Mouse (Mus musculus) c-Kit-positive CD71-negative TER-119-negative erythroid progenitor cells, embryonic 14.5 days (primary cell): ENCODE measurements around the gene Dixdc1.

Source experiments
- DNase-seq: peaks from one replicate; pipeline ENCODE4 v3.0.0-alpha.2; 2013; ENCODE audit warnings: low read depth

Gene Dixdc1

DNA sequence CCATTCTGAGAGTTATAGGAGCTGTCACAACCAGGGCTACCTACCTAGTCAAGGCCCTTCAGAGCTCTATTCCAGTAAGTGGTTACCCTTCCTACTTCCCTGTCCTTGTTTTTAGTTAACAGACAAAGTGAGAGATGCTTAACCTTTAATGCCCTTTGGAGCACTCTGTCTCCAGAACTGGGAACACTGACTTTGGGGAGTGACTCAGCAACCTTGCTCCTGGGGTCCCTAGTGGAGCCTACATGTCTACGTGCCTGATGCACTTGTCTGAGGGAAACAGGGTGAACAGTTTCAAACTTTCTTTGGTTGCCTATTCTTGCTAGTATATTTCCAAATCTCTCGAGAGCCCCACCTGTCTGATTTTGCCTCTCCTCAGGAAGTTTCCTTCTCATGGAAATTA is 3.4 kb upstream of the Dixdc1 start:
- no peak for DNase-seq

DNA sequence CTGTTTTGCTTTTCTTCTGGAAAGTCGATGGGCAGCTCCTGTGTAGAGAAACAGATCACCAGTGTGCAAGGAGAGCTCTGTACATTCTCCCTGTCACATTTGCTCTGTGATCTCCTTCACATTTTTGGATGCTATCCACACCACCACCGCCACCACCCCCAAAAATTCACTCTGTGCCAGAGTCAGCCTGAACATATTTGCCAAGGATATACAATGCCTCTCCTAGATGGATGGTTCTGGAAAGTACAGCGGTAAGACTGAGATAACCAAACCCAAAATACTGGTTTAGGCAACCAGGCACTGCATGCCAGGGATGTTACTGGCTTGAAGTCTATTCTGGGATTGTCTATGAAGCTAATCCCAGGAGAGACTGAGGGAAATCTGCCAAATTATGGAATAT is 2.9 kb upstream of the Dixdc1 start:
- DNase-seq: no peak

DNA sequence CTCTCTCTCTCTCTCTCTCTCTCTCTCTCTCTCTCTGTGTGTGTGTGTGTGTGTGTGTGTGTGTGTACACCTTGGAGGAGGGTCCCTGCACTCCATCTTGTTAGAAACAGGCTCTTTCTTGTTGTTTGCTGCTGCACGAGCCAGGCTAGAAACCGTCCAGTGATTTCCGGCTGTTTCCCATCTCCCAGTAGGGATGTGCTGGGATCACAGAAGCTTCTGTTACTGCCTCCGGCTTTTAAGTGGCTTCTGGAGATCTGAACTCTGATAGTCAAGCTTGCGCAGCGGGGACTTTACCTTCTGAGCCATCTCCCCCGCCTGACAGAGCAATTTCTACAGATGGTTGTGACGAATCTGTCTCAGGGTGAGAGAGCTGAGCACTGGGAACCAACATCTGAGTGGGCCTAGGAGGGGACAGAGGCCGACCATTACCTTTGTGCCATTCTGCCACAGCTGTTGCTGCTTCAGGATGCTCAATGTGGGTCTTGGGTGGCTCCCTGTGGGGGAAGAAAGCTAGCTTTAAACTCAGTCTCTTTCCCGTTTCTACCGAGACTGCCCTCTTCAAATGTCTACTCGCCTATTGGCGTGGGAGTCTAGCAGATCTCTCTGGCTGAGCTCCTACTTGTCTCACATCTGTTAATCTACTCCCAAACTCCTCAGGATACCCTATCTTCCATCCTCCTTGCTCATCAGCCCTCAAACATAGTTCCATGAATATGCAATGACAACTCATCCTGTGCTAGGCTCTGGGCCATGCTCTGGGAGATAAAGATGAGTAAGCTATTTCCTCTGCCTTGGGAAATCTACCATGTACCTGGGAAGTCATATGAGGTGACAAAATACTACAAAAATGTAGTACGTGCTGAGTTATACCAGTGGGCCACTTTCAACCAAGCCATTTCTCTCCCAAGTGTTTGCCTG is 1.8 kb upstream of the Dixdc1 start:
- no peak for DNase-seq

DNA sequence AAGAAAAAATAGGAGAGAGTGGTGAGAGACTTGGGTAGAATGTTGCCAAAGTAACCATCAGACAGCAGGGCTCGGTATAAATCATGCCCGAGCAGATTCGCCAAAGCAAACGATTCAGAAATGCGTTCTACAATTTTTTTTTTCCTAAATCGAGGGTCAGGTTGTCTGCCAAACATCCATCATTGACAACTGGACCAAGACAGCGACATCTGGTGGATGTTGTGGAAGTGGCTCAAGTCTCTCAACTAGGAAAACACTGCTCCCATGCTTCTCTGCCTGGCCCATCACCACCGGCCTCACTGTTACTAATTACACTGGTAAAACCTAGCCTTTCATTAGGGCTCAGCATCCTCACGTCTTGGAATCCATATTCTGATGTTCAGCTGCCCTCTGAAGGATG is 4.3 kb downstream of the Dixdc1 start:
- DNase-seq: no peak

DNA sequence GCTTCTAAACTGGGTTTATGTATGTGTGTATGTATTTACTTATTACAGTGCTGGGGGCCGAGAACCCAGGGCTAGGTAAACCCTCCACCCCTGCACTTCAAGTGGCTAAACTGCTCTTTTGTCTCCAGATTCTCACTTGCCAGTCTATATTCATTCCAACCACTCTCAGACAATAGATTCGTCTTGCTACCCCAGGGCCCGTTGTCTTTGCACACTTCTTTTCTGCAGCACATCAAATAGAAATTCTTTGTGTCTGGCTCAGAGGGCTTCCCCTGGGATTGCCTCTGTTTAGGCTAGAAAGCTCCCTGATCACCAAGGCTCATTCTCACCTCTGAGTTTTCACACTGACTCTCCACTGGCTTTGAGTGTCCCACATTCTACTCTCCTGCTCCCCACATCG is 6.8 kb downstream of the Dixdc1 start:
- DNase-seq: no peak

DNA sequence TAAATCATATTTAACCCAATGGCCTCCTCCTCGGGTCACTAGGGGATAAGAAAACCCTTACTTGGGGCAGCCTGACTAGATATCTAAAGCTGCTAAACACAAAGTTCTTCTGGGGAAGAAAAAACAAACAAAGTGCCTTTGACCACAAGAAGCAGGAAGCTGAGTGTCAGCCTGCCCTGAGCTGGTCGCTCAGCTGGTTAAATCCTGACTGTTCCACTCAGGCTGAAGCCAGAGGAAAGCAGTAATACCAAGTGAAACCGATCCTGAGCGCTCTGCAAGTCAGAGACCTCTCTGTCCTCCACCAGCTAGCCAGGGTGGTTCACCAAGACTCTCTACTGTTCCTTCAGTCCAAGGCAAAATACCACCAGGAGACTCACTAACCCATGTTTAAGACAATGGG is 9.7 kb downstream of the Dixdc1 start:
- no peak for DNase-seq

DNA sequence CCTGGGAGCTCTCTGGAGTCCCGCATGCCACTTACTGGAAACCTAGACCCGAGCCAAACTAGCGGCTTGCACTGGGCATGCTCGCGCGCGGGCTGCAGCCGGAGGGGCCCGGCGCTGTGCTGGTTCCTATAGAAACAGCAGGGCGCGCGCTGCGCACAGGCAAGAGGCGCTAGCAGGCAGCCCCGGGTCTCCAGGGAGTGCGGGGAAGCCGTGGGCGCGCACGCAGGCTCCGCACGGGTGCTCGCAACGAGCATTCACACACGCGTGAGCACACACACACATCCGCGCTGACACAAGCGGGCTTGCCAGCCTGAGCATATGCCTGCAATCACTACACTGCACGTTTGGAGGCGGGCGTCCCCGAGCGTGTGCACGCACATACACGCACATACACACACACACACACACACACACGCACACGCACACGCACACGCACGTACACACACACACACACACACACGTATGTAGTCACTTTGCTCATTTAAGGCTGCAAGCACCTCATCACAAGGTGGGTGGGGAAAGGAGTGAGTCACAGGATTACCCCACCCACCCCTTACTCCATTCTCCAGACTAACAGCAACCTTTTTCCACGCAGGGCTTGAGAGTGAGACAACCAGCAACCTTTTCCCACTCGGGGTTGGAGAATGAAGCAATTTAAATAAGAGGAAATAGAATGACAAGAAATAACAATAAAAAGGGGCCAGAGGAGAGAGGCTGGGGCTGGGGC is 11.2 kb downstream of the Dixdc1 start:
- DNase-seq: no peak

DNA sequence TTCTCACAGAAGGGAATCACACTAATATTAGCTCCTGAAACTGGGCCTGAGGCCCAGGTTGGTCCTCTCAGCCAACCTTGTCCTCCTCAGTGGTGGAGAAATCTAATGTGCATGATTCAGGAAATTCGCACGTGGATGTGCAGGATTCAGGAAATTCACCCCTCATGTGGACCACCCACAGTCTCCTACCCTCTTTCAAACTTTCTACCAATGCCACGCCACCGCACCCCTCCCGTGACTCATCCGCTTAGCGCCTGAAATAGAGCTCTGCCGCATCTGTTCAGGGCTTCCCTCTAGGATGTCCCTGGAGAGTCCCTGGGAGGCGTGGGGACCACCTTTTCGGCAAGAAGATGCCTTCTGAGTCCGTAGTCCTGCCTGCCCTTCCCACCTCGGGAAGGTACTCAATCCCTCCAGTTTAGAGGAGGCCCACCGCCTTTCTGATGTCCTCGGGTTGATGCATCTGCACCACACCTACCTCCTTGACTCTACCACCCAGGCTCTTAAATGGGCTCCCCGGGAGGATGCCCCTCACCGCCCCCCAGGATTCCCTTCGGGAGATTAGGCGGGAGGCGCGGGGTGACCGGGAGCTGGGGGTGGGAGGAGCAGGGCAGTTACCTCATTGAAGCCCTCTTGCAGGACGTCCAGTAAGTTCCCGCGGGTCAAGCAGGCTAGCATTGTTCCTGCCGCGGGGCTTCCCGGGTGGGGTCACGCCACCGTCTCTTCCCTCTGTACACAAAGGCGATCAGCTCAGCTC is 12.0 kb downstream of the Dixdc1 start:
- no peak for DNase-seq

DNA sequence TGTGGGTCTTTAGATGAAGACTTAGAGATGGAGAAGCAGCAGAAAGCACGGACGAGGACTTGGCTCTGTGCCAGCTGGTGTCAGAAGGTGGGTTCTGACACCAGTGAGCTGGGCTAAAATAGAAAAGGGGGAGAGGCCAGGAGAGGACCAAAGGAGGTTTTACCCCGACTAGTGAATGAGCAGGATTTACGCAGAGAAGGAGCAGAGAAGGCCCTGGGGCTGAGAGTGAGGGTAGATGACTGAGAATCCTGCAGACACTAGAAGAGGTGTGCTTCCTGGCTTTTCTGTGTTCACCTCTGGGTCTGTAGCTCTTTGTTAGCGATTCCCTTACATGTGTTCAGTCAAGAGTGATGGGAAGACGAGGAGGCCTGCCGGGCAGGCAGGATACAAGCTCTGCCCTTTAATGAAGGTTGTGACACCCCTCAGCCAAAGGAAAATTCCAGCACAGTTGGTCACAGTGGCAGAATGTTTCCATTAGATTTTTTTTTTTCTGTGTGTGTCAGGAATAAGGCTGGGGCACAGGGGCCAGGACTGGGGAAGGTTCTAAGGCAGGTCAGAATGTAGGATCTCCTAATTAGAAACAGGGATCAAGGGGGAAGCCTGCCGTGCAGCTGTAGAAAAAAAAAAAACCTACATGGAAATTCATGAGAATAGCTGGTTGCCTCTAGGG is 13.3 kb downstream of the Dixdc1 start:
- DNase-seq: no peak

DNA sequence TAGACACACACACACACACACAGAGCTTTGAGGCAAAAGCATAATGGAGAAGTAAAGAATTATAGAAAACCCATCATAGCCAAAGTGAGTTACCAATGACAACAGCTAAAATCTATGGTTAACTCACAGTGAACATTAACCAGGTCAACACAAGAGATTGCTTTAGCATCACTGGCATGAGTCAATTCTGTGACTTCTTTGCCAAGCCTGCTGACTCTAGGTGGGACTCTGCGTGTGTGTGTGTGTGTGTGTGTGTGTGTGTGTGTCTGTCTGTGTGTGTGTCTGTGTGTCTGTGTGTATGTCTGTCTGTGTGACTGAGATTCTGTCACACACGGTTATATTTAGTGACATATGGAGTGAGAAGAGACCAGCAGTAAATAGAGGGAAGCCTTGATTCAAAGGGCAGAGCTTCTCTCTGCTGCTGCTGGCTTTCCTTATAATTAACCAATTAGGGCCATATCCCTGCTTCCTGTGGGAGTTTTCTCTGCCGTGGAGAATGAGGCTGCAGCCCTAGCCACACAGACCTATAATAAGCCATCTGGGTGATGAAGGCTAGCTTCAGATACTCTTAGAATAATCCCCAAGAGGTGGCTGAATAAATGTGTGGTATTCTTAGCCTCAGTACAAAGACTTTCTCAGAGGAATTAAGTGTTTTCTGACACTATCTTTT is 14.5 kb downstream of the Dixdc1 start:
- no peak for DNase-seq

DNA sequence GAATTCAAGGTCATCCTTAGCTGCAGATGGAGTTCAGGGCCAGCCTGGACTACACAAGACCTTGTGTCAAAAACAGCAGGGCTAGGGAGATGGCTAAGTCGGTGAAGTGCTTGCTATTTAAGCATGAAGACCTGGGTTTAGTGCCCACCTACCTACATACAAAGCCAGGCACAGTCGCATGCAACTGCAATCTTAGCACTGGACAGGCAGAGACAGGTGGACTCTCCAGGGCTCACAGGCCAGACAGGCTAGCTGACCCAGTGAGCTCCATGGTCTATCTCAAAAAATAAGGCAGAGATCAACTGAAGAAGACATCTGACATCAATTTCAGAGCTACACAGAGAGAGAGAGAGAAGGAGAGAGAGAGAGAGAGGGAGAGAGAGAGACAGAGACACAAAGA is 15.2 kb downstream of the Dixdc1 start:
- DNase-seq: no peak

DNA sequence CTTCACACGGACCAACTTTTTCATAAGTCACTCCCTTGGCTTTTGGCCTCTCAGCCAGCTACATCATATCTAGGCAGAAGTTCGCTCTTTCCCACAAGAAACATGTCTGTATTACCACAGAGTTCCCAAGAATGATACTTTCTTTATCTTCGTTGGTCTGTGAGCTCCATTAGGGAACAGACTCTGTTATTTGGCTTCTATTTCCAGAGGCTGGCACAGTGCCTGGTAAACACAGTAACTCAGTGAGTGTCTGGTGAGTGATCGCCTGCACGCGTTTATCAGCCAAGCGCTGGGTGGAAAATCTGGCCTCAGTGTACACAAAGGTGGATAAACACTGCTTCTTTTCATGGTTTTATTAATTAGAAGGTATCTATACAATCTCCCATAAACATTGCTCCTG is 15.9 kb downstream of the Dixdc1 start:
- no peak for DNase-seq

DNA sequence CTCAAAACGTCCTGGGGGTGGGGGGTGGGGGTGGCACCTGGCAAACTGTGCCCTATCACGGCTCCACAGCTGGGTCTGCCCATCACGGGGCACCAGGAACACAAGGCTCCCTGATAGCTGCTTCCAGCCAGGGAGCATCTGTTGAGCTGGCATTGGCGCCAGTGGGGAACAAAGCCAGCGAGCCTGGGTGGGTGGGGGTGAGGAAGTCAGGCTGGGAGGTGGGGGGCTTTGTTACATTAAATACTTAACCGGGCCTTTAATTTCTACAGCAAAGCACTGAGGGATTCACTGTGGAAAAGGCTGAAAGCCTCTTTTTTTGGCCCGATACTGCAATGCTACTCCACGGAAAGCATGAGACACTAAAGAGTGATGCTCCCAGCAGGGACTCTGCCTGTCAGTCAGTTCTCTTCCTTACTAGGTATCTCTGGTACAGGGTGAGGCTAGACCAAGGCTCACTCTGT is 16.8 kb downstream of the Dixdc1 start:
- no peak for DNase-seq

DNA sequence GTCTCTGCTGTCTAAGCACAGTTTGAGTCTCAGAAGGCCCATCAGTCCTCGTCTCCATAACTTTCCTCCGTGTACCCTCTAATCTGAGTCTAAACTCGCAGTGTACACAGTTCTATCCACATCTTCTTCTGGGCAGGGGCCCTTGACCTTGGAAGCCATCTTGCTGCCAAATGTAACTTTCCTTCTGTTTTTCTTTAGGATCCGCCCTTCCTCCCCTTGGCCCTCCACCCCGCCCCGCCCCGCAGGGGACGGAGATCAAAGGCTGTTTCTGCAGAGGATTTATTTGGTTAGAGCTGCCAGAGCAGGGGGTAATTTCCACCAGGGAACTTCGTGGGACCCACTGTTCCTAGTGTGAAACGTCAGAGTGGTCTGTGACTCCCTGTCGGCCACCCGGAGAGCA is 18.3 kb downstream of the Dixdc1 start:
- DNase-seq: no peak

DNA sequence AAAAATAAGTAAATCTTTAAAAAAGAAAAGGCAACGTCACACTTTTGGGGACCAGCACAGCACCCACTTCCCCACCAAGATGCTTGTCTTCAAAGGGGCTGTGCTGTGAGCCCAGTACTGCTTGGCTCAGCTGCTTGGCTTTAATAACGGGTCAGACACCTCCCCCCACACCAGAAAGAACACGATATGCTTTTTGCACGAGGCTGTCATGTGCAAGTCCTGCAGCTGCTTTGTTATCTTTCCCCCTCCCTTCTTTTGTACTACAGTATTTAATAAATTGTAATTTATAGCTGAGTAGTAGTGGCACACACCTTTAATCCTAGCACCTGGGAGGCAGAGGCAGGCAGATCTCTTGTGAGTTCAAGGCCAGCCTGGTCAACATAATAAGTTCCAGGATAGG is 20.4 kb downstream of the Dixdc1 start:
- DNase-seq: no peak

DNA sequence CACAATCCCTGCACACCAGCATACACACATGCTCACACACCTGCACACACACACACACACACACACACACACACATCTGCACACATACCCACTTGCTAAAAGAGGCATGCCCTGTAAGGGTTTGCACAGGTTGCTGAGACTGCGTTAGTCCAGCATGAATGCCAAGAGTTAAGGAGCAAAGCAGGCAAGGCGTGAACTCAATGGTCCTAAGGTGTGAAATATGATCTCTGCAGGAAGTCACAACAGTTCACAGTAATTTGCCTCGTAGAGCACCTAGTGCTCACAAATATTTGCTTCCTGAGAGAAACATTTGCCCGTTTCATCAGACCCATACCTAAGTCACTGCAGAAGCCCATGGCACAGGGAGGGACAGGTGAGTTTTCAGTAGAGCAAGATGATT is 25.1 kb downstream of the Dixdc1 start:
- DNase-seq: no peak

DNA sequence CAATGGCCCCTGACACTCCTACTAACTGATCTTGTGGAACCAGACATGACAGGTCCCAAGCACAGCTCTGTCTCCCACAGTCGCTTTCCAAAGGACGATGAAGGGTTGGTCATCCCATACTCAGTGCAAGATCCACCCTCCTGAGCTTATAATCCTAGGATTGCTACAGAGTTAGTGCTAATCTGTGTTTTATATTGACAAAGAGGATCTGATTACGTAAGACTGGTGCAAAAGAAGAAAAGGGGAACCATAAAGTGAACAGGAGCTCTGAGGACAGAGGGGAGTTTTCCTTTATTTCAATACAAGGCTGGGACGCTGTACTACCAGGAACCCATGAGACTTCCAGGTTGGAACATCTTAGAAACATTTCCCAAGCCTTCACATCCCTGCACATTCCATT is 28.0 kb downstream of the Dixdc1 start:
- no peak for DNase-seq

DNA sequence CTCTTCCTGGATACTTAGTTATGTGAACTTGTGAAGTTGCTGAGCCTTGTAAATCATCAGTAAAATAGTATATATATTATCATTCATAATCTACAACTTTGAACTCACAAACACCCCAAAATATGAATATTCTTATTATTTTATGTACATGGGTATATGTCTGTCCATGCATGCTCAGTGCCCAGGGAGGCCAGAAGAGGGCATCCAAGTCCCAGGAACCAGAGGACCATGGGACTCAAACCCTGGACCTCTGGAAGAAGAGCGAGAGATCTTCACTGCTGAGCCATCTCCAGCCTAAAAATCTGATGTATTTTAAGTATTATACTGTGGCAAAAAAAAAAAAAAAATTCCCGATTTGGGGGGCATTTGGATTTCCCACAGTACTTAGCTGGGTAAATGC is 30.2 kb downstream of the Dixdc1 start:
- DNase-seq: no peak

DNA sequence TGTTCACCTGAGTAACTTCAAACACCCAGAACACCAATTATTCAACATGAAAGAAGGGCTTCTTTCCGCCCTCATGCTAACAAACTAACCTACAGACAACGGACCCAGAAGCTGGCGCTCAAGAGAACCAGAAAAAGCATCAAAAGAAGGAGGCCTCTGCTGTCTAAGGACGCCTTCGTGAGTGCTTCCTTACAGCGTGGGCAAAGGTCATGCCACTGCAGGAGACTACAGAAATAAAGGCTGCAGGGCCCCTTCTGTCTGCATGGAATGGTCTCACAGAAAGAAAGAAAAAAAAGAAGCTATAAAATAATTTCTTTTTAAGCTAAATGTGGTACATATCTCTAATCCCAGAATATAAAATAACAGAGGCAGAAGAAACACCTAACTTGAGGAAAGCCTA is 34.4 kb downstream of the Dixdc1 start:
- no peak for DNase-seq

DNA sequence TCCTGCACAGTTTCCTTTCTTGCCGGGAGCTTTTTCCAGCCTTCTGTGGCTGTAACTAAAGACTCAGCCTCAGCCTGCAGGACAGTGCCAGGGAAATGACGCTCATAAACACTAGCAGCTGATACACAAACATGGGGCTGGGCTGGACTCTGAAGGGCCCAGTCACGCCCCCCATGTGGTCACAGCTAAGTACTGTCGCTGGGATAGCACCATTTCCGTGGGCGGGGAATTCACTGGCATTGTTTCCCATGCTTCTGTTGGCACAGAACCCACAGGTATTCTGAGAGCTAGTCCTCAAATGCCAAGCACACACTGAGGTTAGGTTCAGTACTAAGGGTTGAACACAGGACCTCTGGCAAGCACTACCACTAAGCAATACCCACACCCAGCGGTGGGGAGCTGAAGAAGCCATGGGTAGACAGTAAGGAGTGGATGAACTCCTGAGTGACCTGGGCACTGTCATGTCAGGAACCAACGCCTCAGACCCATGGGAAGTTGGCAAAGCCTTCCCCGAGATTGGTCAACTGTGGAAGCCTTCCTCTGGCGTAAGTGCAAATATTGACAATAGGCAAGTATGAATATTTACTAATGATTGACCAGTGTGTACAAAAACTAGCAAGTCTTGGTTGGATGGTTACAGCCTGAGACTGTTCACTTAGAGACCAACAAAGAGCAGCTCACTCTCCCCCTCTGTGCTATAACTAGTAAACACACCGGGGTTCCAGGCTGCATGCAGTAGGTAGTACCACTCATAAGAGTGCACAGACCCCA is 38.2 kb downstream of the Dixdc1 start:
- DNase-seq: no peak
